ENCODE assay signal across 14 mouse cellular contexts in the genomic region with DNA sequence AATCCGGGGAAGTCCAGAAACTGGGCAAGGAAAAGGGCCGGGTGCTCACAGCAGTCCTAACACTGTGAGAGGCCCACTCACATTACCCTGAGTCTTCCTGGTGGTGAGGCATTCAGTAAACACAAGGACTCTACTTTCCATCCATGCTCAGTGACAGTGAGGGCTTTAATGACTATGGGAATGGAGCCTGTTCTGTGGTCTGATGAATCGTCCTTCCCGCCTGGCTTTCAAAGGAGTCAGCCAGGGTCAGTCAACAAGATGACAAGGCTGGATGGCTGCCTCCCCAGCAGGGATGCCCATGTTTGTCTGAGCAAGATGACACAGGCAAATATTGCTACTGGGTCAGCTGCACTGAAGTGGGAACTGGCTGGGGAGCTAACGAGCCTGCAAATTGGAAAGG.
DNase-seq lines count a peak whose midpoint lies in the region; ATAC-seq lines count a peak whose summit lies in the region.
"Had no signal": no experiment of that assay in that cellular context is flagged by ENCODE, and none has a peak within 500 bp of the region (broad histone marks: within the 10 kb centered on the region; RNA-seq: fewer than 3 reads in every experiment).

No protein-coding gene starts in this region.

- peak; percentile 2 for DNase-seq in cerebellum, adult 11-12 months
- DNase-seq in left cerebral cortex, postnatal 4 days = peak; percentile 65
- DNase-seq in left cerebral cortex, adult 18-20 months (ENCODE audit: low spot score in 2 of 2) = no peak
- DNase-seq in cerebellum, postnatal 14 days = peak; percentile 65 to 71
- peak; percentile 25 for DNase-seq in retina, embryonic 14.5 days (ENCODE audit: low spot score)
- no peak for DNase-seq in gastrocnemius, adult 8-10 months (ENCODE audit: low spot score in 2 of 2)
- DNase-seq in kidney, postnatal 36 days = no peak
- DNase-seq: B cell, adult 2 months; layer of hippocampus, postnatal 36 days; thymus, postnatal 4 days had no signal

- intact Hi-C loops in left cerebral cortex, postnatal 4 days (cut with DNase I) = no loop called here

- no peak for ATAC-seq in cerebellum, adult (ENCODE audit: insufficient number of reproducible peaks, low FRiP score, low TSS enrichment)
- ATAC-seq: forebrain, embryonic 13.5 days; liver, embryonic 12.5 days; midbrain, embryonic 16.5 days had no signal

Comparison
In these comparisons a context has a peak if more than half of its experiments do, and no peak if none do; other contexts are left out.
1. DNase-seq: peak in cerebellum, adult 11-12 months (single experiment), left cerebral cortex, postnatal 4 days (single experiment), cerebellum, postnatal 14 days (2 of 2) and retina, embryonic 14.5 days (single experiment); none in left cerebral cortex, adult 18-20 months (0 of 2), gastrocnemius, adult 8-10 months (0 of 2) and kidney, postnatal 36 days (0 of 2).